Mouse (Mus musculus) limb, embryonic 13.5 days (tissue): Measurements from ENCODE around the gene Abca1. TPM values are rescaled to one million over a fixed set of nuclear protein-coding genes. Genes with fewer than 3 reads are reported as not detected.

Experiments used
- ATAC-seq: fragments of 200-750 bp; cut with Nextera tagmentation; 2 replicates; pipeline ENCODE4 v1.8.0; 2017; ENCODE audit warnings: low read depth, moderate number of reproducible peaks, moderate TSS enrichment; ENCODE audit not compliant: low FRiP score
- H3K27ac ChIP-seq: fragments of 300-500 bp; sonication (generic); 2 replicates; pipeline ENCODE4 v1.5.1; 2015; ENCODE audit warnings: inconsistent platforms, mild to moderate bottlenecking, moderate library complexity
- H3K27me3 ChIP-seq: fragments of 300-500 bp; sonication (generic); 2 replicates; pipeline ENCODE4 v1.6.1; 2015; ENCODE audit warnings: mild to moderate bottlenecking, inconsistent platforms
- H3K36me3 ChIP-seq: fragments of 300-500 bp; sonication (generic); 2 replicates; pipeline ENCODE4 v1.6.1; 2015; ENCODE audit warnings: inconsistent platforms, mild to moderate bottlenecking, moderate library complexity
- H3K4me1 ChIP-seq: fragments of 300-500 bp; sonication (generic); 2 replicates; pipeline ENCODE4 v1.6.1; 2015; ENCODE audit warnings: inconsistent platforms
- H3K4me2 ChIP-seq: fragments of 300-500 bp; sonication (generic); replicated peaks from 2 replicates; pipeline ENCODE4 v1.6.1; 2015; ENCODE audit warnings: inconsistent platforms, mild to moderate bottlenecking, moderate library complexity
- H3K4me3 ChIP-seq: fragments of 300-500 bp; sonication (generic); 2 replicates; pipeline ENCODE4 v1.5.1; 2015; ENCODE audit warnings: moderate library complexity, mild to moderate bottlenecking, inconsistent platforms
- H3K9ac ChIP-seq: fragments of 300-500 bp; sonication (generic); 2 replicates; pipeline ENCODE4 v1.6.1; 2015; ENCODE audit warnings: mild to moderate bottlenecking, inconsistent platforms
- H3K9me3 ChIP-seq: fragments of 300-500 bp; sonication (generic); 2 replicates; pipeline ENCODE4 v1.6.1; 2016; ENCODE audit warnings: inconsistent platforms
- WGBS: fragments of 180-500 bp; shearing (Covaris S2); methylation state at CpG from one replicate; pipeline ENCODE4 v1.1.7; 2015; 5-methylcytosine and 5-hydroxymethylcytosine counted together
- polyA plus RNA-seq: library from polyadenylated mRNA; unstranded; fragments of >200 nt; fragmentation: Nextera tagmentation; extraction: Ambion mirVana; gene quantifications from 2 replicates; pipeline ENCODE4 v1.2.1, GENCODE M21; 2015

Gene Abca1
- polyA plus RNA-seq, 1 experiment from 2014 or later = 7.8 TPM

GRCm38 (mm10) chr4:53100492-53100891 is 59.2 kb downstream of the Abca1 start:
- Histone ChIP-seq H3K27me3 (no peaks in the 10 kb centered on the region), H3K27ac (no peak overlapping the region), H3K4me1 (no peaks in the 10 kb centered on the region), H3K9me3 (no peaks in the 10 kb centered on the region), H3K4me3 (no peak overlapping the region), H3K36me3 (no peaks in the 10 kb centered on the region), H3K9ac (no peak overlapping the region), H3K4me2 (no peak overlapping the region)
- WGBS = 89% methylated on average over 9 of the region's 9 CpGs
- ATAC-seq = no peak

DNA sequence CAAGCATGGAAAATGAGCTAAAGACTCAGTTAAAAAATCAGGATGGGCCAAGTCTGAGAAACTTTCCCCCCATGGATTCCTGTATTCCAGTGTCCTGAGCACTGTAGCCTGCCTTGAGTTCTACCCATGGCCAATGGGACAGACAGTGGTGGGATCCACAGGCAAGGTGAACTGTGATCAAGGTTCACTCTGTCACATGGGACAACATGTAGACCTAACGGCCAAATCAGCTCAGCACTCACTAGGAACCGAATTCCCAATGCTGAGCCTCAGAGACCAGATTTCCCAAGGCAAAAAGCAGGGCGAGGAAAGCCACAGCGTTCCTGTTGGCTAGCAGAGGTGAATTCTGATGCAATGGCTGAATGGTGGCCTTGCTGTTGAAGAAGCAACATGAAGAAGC is 64.8 kb downstream of the Abca1 start:
- H3K27ac ChIP-seq = no peak overlapping the region
- H3K27me3 ChIP-seq = no peaks in the 10 kb centered on the region
- H3K36me3 ChIP-seq = peaks cover 38% of the 10 kb centered on the region
- H3K9ac ChIP-seq = no peak overlapping the region
- ATAC-seq = no peak
- no peaks in the 10 kb centered on the region for H3K9me3 ChIP-seq
- no peaks in the 10 kb centered on the region for H3K4me1 ChIP-seq
- H3K4me3 ChIP-seq = no peak overlapping the region
- 84% methylated on average over 4 of the region's 4 CpGs for WGBS
- no peak overlapping the region for H3K4me2 ChIP-seq

DNA sequence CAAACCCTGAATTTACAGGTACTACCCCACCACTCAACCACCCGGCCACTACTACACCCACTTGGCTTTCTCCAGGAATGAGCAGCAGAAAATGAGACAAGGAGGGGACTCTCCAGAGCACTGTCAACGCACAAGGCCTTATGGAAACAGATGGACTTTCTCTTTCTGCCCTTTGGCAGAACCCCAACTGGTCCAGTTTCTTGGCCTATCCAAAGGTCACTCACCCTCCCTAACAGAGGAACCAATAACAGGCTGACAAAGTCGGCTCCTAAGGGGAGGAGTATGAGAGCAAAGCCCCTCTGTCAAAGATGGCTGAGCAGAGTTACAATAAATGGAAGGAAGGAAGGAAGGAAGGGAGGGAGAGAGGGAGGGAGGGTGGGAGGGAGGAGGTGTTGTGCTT is 65.4 kb downstream of the Abca1 start:
- no peak for ATAC-seq
- WGBS = 76% methylated on average over 3 of the region's 3 CpGs
- Histone ChIP-seq H3K27me3 (no peaks in the 10 kb centered on the region), H3K4me2 (no peak overlapping the region), H3K9me3 (no peaks in the 10 kb centered on the region), H3K27ac (no peak overlapping the region), H3K4me1 (no peaks in the 10 kb centered on the region), H3K9ac (no peak overlapping the region), H3K4me3 (no peak overlapping the region), H3K36me3 (peaks cover 43% of the 10 kb centered on the region)

DNA sequence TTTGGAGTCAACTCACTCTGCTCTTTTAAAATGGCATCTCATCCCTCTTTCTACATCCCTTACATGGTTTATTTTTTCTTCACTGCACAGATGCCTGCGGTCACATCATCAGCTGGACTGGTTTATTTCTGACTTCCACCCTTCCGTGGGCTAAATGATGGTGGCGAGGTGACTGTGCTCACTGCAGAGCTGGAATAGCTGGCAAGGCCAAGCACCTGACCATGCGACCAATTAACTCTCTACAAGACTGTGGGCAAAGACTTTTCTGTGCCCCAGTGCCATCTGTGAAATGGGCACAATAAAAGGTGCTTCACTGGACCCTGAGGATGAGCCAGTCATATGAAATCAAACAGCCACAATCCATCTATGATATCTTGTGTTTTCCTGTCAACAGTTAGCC is 66.1 kb downstream of the Abca1 start:
- 89% methylated on average over 4 of the region's 4 CpGs for WGBS
- ATAC-seq = no peak
- H3K36me3 ChIP-seq = peaks cover 50% of the 10 kb centered on the region

GRCm38 (mm10) chr4:53089641-53090040 is 70.1 kb downstream of the Abca1 start:
- no peak for ATAC-seq
- Histone ChIP-seq H3K9me3 (no peaks in the 10 kb centered on the region), H3K36me3 (peaks cover 69% of the 10 kb centered on the region), H3K4me1 (no peaks in the 10 kb centered on the region), H3K4me3 (no peak overlapping the region), H3K27me3 (no peaks in the 10 kb centered on the region), H3K9ac (no peak overlapping the region), H3K27ac (no peak overlapping the region), H3K4me2 (no peak overlapping the region)
- 84% methylated on average over 3 of the region's 3 CpGs for WGBS

More for the DNA sequence above, 66.1 kb downstream of the Abca1 start:
- H3K4me1 ChIP-seq = no peaks in the 10 kb centered on the region
- H3K4me2 ChIP-seq = no peak overlapping the region
- no peak overlapping the region for H3K9ac ChIP-seq
- H3K9me3 ChIP-seq = no peaks in the 10 kb centered on the region
- H3K27me3 ChIP-seq = no peaks in the 10 kb centered on the region
- no peak overlapping the region for H3K4me3 ChIP-seq
- H3K27ac ChIP-seq = no peak overlapping the region

GRCm38 (mm10) chr4:53088999-53089398 is 70.7 kb downstream of the Abca1 start:
- Histone ChIP-seq H3K36me3 (peaks cover 69% of the 10 kb centered on the region), H3K27ac (no peak overlapping the region)

DNA sequence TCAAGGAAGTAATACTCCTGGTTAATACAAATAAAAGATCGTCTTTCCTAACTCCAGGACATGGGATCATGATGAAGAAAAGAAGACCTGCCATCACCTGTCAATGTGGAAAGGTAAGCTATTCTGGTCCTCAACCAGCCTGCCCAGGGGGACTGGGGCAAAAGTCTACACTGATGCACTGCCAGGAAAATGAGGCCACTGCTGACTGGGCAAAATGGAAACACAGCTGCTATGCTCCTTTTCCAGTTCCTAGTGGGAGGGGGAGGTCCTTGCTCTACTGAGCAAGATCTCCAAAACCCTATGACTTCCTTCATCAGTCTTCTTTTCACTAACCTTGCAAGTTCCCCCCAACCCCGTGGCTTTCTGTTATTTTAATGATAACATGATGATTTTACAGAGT is 73.1 kb downstream of the Abca1 start:
- Histone ChIP-seq H3K4me2 (no peak overlapping the region), H3K36me3 (peaks cover 70% of the 10 kb centered on the region)

More at GRCm38 (mm10) chr4:53088999-53089398, 70.7 kb downstream of the Abca1 start:
- Histone ChIP-seq H3K9ac (no peak overlapping the region), H3K4me3 (no peak overlapping the region), H3K4me2 (no peak overlapping the region), H3K9me3 (no peaks in the 10 kb centered on the region), H3K27me3 (no peaks in the 10 kb centered on the region), H3K4me1 (no peaks in the 10 kb centered on the region)
- WGBS = 18% methylated on average over 4 of the region's 4 CpGs
- no peak for ATAC-seq

DNA sequence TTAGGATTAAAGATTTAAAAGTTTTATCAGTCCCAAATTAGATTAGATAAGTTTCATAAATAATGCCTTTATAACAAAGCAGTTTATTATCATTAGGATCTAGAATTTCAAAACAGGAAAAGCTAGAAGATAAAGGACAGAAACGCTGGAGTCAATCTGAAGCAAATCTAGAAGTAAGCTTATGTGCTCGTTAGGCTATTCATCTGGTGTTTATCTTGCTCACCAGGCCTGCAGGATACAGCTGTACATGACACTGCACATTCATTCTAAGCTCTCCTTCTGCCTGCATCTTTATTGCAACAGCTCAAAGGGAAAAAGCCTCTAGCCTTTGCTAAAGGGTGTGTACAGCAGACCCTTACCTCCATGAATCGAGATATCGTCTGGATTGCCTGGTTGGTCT is 74.1 kb downstream of the Abca1 start:
- H3K9me3 ChIP-seq = no peaks in the 10 kb centered on the region
- 58% methylated on average over 4 of the region's 4 CpGs for WGBS
- no peak overlapping the region for H3K4me2 ChIP-seq
- H3K27ac ChIP-seq = no peak overlapping the region
- H3K36me3 ChIP-seq = peaks cover 78% of the 10 kb centered on the region
- H3K4me3 ChIP-seq = no peak overlapping the region
- no peak for ATAC-seq
- no peaks in the 10 kb centered on the region for H3K27me3 ChIP-seq
- no peaks in the 10 kb centered on the region for H3K4me1 ChIP-seq
- H3K9ac ChIP-seq = no peak overlapping the region

More for the DNA sequence above, 73.1 kb downstream of the Abca1 start:
- Histone ChIP-seq H3K4me1 (no peaks in the 10 kb centered on the region), H3K9ac (no peak overlapping the region), H3K9me3 (no peaks in the 10 kb centered on the region), H3K27me3 (no peaks in the 10 kb centered on the region), H3K4me3 (no peak overlapping the region), H3K27ac (no peak overlapping the region)
- 78% methylated on average over 2 of the region's 2 CpGs for WGBS
- no peak for ATAC-seq

DNA sequence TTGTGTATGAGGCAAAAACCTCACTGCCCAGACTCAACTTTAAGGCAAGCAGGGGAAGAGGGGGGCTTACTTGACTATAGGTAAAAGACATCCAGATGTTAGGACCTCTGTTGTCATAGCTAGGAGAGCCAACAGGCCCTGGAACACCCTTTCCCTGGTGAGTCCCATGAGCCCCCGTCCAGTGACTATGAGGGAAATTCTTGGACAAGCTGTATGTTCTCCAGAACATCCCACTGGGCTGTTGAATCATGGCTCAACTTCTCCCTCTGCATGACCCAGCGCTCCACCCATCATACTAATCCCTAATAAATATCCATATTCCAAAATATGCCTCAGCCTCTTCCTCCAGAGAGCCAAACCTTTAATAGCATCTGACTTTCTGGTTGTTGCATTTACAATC is 76.6 kb downstream of the Abca1 start:
- Histone ChIP-seq H3K4me2 (no peak overlapping the region), H3K36me3 (peaks cover 76% of the 10 kb centered on the region), H3K27me3 (no peaks in the 10 kb centered on the region), H3K9ac (no peak overlapping the region), H3K4me1 (no peaks in the 10 kb centered on the region), H3K27ac (no peak overlapping the region), H3K4me3 (no peak overlapping the region), H3K9me3 (no peaks in the 10 kb centered on the region)
- ATAC-seq = no peak
- WGBS = 92% methylated on average over 2 of the region's 2 CpGs

DNA sequence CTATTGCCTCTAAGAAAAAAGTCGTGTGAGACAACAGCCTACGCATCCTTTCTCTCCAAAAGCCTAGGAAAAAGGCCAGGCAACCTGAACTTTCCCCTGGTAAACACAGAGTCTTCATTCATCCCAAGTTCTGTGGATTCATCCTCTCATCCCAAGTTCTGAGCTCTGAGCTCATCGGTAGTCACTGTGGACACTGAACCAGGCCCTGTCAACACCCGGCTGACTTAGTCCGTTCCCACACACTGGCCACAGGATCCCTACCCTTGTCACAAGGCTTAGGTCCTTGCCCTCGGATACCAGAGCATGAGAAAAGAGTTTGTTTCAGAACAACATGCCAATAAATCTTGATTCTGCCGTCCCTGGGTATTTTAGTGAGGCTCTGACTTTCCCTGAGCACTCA is 77.2 kb downstream of the Abca1 start:
- Histone ChIP-seq H3K9ac (no peak overlapping the region), H3K4me1 (no peaks in the 10 kb centered on the region), H3K27ac (no peak overlapping the region), H3K27me3 (no peaks in the 10 kb centered on the region), H3K36me3 (peaks cover 80% of the 10 kb centered on the region), H3K9me3 (no peaks in the 10 kb centered on the region), H3K4me3 (no peak overlapping the region), H3K4me2 (no peak overlapping the region)
- no peak for ATAC-seq
- 81% methylated on average over 7 of the region's 7 CpGs for WGBS

DNA sequence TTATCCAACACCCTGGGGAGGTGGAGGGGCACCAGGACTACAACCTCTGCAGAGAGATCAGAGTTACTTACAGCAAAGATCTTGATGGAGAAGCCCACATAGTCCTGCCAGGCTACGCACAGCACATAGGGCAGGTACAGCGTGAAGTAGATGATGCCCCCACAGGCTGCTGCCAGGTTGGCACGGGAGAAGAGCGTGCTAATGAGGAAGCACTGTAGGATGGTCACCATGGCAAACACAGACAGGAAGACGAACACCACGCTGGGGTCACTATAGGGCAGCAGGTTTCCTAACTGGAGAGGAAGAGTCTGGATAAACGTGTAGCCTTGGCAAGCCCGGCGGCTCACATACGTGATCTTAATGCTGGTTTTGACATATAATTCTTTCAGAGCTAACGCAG is 77.8 kb downstream of the Abca1 start:
- H3K4me3 ChIP-seq = no peak overlapping the region
- 84% methylated on average over 11 of the region's 11 CpGs for WGBS
- no peaks in the 10 kb centered on the region for H3K27me3 ChIP-seq
- H3K9ac ChIP-seq = no peak overlapping the region
- H3K27ac ChIP-seq = no peak overlapping the region
- no peaks in the 10 kb centered on the region for H3K9me3 ChIP-seq
- ATAC-seq = no peak
- peaks cover 84% of the 10 kb centered on the region for H3K36me3 ChIP-seq
- H3K4me1 ChIP-seq = no peaks in the 10 kb centered on the region
- H3K4me2 ChIP-seq = no peak overlapping the region

DNA sequence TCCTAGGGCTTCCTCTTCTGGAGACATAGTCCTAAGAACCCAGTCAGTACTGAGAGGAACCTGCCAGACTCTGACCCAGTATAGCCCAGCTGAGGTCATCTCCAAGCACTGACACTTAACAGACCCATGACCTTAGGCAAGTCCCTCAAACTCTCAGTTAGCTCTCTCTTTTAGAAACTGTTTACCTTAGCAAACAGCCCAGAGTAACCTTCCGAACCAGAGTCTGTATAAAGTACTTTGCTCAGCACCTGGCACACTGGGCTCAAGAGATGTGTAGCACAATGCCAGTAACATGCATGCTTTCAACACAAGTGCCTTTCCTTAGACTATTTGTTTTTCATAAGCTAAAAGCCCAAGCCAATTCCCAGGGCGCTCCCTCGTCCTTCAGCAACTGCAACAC is 79.4 kb downstream of the Abca1 start:
- Histone ChIP-seq H3K4me2 (no peak overlapping the region), H3K4me1 (no peaks in the 10 kb centered on the region), H3K9ac (no peak overlapping the region), H3K36me3 (peaks cover 89% of the 10 kb centered on the region), H3K27me3 (no peaks in the 10 kb centered on the region), H3K27ac (no peak overlapping the region), H3K4me3 (no peak overlapping the region), H3K9me3 (no peaks in the 10 kb centered on the region)
- WGBS = 83% methylated on average over 3 of the region's 3 CpGs
- no peak for ATAC-seq

DNA sequence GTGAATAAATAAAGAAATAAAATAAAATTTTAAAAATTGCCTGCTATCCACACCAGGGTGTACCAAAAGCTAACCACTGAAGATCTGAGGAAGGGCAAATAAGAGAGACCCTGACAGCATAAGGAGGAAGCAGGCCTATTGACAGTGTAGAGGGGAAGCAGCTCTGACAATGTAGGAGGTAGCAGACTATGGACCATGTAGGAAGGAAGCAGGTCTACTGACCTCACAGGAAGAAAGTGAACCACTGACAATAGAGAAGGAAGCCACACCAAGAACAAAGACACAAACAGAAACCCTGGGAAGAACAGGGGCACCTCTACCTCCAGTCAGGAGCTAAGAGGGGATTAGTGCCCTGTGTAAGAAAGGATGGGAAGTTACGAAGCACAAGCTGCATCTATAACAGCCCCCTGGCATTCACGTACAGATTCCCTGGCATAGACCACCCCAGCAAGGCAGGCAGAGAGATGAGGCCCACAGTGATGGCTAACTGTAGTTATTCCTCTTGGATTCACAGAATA is 80.8 kb downstream of the Abca1 start:
- no peaks in the 10 kb centered on the region for H3K27me3 ChIP-seq
- H3K4me3 ChIP-seq = no peak overlapping the region
- 78% methylated on average over 2 of the region's 2 CpGs for WGBS
- H3K9ac ChIP-seq = no peak overlapping the region
- H3K4me1 ChIP-seq = no peaks in the 10 kb centered on the region
- H3K36me3 ChIP-seq = peaks cover 91% of the 10 kb centered on the region
- no peaks in the 10 kb centered on the region for H3K9me3 ChIP-seq
- no peak overlapping the region for H3K27ac ChIP-seq
- no peak for ATAC-seq
- H3K4me2 ChIP-seq = no peak overlapping the region
